Mouse (Mus musculus) stomach, postnatal 0 days (tissue): Measurements from ENCODE around the gene Pex5l. TPM values are rescaled to one million over a fixed set of nuclear protein-coding genes. Genes with fewer than 3 reads are reported as not detected.

Experiments used
- ATAC-seq: fragments of 200-750 bp; cut with Nextera tagmentation; 2 replicates; pipeline ENCODE4 v1.8.0; 2017; ENCODE audit not compliant: low FRiP score, low TSS enrichment
- DNase-seq: peaks from one replicate; pipeline ENCODE4 v3.0.0-alpha.2; 2016; ENCODE audit warnings: low spot score
- H3K27ac ChIP-seq: fragments of 300-500 bp; sonication (generic); replicated peaks from 2 replicates; pipeline ENCODE4 v1.5.1; 2014; ENCODE audit warnings: mild to moderate bottlenecking, control low read depth
- H3K27me3 ChIP-seq: fragments of 300-500 bp; sonication (generic); 2 replicates; pipeline ENCODE4 v1.6.1; 2014; ENCODE audit warnings: low read length; ENCODE audit not compliant: control insufficient read depth, insufficient read depth
- H3K36me3 ChIP-seq: fragments of 300-500 bp; sonication (generic); 2 replicates; pipeline ENCODE4 v1.6.1; 2014; ENCODE audit warnings: low read length, mixed read lengths; ENCODE audit not compliant: control insufficient read depth, insufficient read depth
- H3K4me1 ChIP-seq: fragments of 300-500 bp; sonication (generic); replicated peaks from 2 replicates; pipeline ENCODE4 v1.6.1; 2014; ENCODE audit warnings: antibody characterized with exemption; ENCODE audit not compliant: control insufficient read depth, insufficient read depth
- H3K4me2 ChIP-seq: fragments of 300-500 bp; sonication (generic); replicated peaks from 2 replicates; pipeline ENCODE4 v1.6.1; 2014; ENCODE audit warnings: low read depth, mild to moderate bottlenecking, control low read depth, moderate library complexity
- H3K4me3 ChIP-seq: fragments of 300-500 bp; sonication (generic); 2 replicates; pipeline ENCODE4 v1.5.1; 2014; ENCODE audit warnings: low read depth, low read length, control low read depth
- H3K9ac ChIP-seq: fragments of 300-500 bp; sonication (generic); 2 replicates; pipeline ENCODE4 v1.6.1; 2014; ENCODE audit warnings: mild to moderate bottlenecking, low read length, control low read depth, mixed read lengths
- H3K9me3 ChIP-seq: fragments of 300-500 bp; sonication (generic); 2 replicates; pipeline ENCODE4 v1.6.1; 2016; ENCODE audit warnings: low read length; ENCODE audit not compliant: control insufficient read depth
- CTCF ChIP-seq: IDR thresholded peaks from 2 replicates; pipeline ENCODE4 v1.5.1; 2016; ENCODE audit warnings: antibody characterized with exemption, low read depth, mild to moderate bottlenecking, moderate library complexity
- EP300 ChIP-seq: optimal IDR thresholded peaks from 2 replicates; pipeline ENCODE3; 2016; ENCODE audit warnings: antibody characterized with exemption
- WGBS: fragments of 180-500 bp; shearing (Covaris S2); extraction: QIAGEN DNeasy Blood & Tissue Kit; methylation state at CpG from one replicate; pipeline ENCODE4 v1.1.7; 2014; 5-methylcytosine and 5-hydroxymethylcytosine counted together
- polyA plus RNA-seq: library from polyadenylated mRNA; unstranded; fragments of >200 nt; fragmentation: Nextera tagmentation; extraction: Ambion mirVana; gene quantifications from 2 replicates; pipeline ENCODE4 v1.2.1, GENCODE M21; 2015

Gene Pex5l
- polyA plus RNA-seq, 1 experiment from 2014 or later, result 0.61 TPM

DNA sequence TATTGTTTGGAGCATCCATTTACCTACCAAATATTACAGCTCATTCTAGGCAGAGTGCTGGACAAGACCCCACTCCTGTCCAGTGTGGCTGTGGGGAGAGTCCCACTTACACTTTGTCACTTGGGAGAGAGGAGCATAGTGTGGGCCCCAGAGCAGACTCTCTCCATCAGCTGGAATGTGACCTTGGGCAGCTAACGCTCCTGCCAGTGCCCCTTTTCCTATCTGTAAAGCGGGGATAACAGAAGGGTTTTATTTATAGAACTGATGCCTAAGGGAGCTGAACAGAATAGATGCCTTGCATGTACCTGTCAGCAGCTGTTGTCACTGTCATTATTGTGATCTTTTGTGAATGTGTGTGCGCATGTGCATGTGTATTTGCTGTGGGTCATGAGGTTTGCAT, 234.6 kb downstream of the Pex5l start:
- ATAC-seq (no peak), DNase-seq (no peak)
- H3K4me3 ChIP-seq, result no peak overlapping the region
- WGBS, result 76% methylated on average over 3 of the region's 3 CpGs
- H3K27me3 ChIP-seq, result no peaks in the 10 kb centered on the region
- no peaks in the 10 kb centered on the region for H3K36me3 ChIP-seq
- no peak overlapping the region for H3K9ac ChIP-seq
- H3K9me3 ChIP-seq, result no peaks in the 10 kb centered on the region
- H3K4me2 ChIP-seq, result no peak overlapping the region
- no peak for TF ChIP-seq EP300
- TF ChIP-seq CTCF, result no peak
- H3K4me1 ChIP-seq, result no peaks in the 10 kb centered on the region
- H3K27ac ChIP-seq, result no peak overlapping the region

DNA sequence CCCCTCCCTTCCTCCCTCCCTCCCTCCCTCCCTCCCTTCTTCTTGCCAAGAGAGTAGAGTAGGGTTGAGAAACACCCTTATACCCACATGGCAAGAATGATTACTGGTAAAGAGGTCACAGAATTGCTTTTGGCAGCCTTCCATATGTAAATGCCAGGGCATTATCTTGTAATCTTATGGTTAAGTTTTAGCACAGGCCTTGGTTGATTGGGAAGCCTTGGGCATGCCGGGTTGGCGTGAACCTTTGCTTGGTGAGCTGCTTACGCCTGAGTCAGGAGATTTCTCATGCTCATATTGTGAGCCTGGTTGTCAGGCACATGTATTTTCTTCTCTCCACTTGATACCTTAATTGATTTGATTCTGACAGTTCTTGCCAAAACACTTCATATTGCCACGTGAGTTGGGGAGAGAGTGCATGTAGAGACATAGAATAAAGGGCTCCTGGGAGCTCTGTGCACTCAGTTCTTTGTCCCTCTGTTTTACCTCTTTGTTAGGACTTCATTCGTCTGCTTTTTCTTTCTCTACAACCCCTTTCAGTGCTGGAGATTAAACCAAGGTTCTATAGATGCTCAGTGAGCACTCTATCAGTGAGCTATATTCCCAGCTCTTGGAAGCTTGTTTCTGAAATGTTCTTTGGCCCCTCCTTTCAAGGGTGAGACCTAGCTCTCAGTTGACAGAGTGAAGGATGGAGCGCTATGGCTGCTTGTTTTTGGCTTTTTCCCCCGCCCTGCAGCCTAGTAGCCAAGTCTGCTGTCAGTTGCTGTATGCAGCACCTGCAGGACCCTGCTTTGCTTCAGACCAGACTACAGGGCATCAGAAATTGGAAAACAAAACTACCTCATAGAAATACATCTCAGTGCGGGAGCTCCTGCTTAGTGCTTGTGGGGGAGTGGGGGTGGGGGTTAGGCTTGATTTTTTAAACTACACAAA, 236.9 kb downstream of the Pex5l start:
- 73% methylated on average over 8 of the region's 8 CpGs for WGBS

DNA sequence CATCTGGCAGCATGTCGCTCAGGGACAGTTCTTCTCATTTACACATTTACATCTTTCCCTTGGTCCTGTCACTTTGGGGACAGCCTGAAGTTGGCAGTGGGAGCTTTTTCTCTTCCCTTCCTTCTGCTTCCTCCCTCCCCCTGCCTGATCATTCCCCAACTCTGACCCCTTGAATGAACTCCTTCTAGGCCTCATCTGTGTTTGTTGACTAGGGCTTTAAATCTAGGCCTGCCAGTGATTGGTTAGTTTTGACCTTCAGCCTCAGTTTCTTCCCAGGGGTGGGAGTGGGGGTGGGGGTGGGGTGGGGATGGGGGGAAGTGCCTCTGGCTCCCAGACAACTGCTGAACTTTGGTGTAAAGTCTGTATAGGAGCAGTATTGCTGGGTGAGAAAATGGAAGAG, 238.4 kb downstream of the Pex5l start:
- 55% methylated on average over 1 of the region's 1 CpGs for WGBS
- no peaks in the 10 kb centered on the region for H3K36me3 ChIP-seq
- ATAC-seq, result no peak

More for the DNA sequence above, 236.9 kb downstream of the Pex5l start:
- DNase-seq (no peak), ATAC-seq (no peak)
- no peaks in the 10 kb centered on the region for H3K4me1 ChIP-seq
- no peaks in the 10 kb centered on the region for H3K36me3 ChIP-seq
- H3K9me3 ChIP-seq, result no peaks in the 10 kb centered on the region
- H3K9ac ChIP-seq, result no peak overlapping the region
- H3K27ac ChIP-seq, result no peak overlapping the region
- no peaks in the 10 kb centered on the region for H3K27me3 ChIP-seq
- no peak overlapping the region for H3K4me3 ChIP-seq
- H3K4me2 ChIP-seq, result no peak overlapping the region
- no peak for TF ChIP-seq EP300
- TF ChIP-seq CTCF, result no peak

DNA sequence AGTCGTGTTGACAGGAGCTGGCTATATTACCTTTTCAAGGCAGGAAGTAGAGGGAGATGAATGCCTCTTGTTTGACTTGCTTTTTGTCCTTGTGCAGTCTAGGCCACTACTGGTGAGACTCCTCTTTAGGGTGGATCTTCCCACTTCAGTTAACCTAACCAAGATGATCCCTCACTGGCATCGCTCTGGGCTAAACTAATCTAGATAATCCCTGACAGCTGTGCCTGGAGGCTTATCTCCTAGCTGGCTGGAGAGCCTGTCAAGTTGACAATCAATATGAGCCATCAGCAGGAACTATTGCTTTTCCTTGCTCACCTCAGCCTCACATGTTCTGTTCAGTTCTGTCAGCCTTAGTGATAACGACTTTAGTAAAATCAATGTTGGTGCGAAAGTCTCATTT, 239.6 kb downstream of the Pex5l start:
- no peak for DNase-seq
- no peaks in the 10 kb centered on the region for H3K36me3 ChIP-seq
- no peak overlapping the region for H3K4me2 ChIP-seq
- no peaks in the 10 kb centered on the region for H3K4me1 ChIP-seq
- TF ChIP-seq EP300 (no peak), CTCF (no peak)
- no peak overlapping the region for H3K4me3 ChIP-seq
- WGBS, result 50% methylated on average over 4 of the region's 4 CpGs
- ATAC-seq, result no peak
- no peak overlapping the region for H3K27ac ChIP-seq
- no peaks in the 10 kb centered on the region for H3K27me3 ChIP-seq
- H3K9ac ChIP-seq, result no peak overlapping the region
- no peaks in the 10 kb centered on the region for H3K9me3 ChIP-seq

More for the DNA sequence above, 238.4 kb downstream of the Pex5l start:
- no peaks in the 10 kb centered on the region for H3K27me3 ChIP-seq
- TF ChIP-seq EP300 (no peak), CTCF (no peak)
- no peaks in the 10 kb centered on the region for H3K9me3 ChIP-seq
- no peak overlapping the region for H3K9ac ChIP-seq
- DNase-seq, result no peak
- H3K4me2 ChIP-seq, result no peak overlapping the region
- no peak overlapping the region for H3K4me3 ChIP-seq
- no peak overlapping the region for H3K27ac ChIP-seq
- no peaks in the 10 kb centered on the region for H3K4me1 ChIP-seq
